Mouse (Mus musculus) frontal cortex, postnatal 36 days (tissue): ENCODE data around the gene Arid1b.

Experiments used
- DNase-seq, 2 experiments: peaks; one replicate each; pipeline ENCODE4 v3.0.0; 2022; ENCODE audit warnings: low spot score in 2 of 2

Arid1b gene

DNA sequence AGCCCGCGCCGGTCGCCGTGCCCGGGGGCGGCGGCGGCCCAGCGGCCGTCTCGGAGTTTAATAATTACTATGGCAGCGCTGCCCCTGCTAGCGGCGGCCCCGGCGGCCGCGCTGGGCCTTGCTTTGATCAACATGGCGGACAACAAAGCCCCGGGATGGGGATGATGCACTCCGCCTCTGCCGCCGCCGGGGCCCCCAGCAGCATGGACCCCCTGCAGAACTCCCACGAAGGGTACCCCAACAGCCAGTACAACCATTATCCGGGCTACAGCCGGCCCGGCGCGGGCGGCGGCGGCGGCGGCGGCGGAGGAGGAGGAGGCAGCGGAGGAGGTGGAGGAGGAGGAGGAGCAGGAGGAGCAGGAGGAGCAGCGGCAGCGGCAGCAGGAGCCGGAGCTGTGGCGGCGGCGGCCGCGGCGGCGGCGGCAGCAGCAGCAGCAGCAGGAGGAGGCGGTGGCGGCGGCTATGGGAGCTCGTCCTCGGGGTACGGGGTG, 1.5 kb downstream of the Arid1b start:
- peak; percentile 69 to 78 for DNase-seq

DNA sequence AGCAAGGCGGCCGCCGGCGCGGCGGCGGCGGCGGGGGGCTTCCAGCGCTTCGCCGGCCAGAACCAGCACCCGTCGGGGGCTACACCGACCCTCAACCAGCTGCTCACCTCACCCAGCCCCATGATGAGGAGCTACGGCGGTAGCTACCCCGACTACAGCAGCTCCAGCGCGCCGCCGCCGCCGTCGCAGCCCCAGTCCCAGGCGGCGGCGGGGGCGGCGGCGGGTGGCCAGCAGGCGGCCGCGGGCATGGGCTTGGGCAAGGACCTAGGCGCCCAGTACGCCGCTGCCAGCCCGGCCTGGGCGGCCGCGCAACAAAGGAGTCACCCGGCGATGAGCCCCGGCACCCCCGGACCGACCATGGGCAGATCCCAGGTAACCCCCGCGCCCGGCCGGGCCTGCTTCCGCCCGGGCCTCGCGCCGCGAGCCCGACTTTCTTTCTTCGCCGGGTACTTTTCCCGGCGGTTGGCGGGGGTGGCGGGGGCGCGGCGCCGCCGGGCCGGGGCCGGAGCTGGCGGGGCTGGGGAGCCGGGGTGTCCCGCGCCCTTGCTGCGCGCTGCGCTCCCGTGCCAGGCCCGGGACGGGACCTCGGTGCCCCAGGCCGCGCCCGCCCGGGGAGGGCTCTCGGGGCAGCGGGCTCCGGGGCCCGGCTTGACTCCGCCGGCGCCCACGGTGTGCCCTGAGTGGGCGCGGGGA, 2.1 kb downstream of the Arid1b start:
- DNase-seq = peak in 1 of 2 experiments; percentile 39

DNA sequence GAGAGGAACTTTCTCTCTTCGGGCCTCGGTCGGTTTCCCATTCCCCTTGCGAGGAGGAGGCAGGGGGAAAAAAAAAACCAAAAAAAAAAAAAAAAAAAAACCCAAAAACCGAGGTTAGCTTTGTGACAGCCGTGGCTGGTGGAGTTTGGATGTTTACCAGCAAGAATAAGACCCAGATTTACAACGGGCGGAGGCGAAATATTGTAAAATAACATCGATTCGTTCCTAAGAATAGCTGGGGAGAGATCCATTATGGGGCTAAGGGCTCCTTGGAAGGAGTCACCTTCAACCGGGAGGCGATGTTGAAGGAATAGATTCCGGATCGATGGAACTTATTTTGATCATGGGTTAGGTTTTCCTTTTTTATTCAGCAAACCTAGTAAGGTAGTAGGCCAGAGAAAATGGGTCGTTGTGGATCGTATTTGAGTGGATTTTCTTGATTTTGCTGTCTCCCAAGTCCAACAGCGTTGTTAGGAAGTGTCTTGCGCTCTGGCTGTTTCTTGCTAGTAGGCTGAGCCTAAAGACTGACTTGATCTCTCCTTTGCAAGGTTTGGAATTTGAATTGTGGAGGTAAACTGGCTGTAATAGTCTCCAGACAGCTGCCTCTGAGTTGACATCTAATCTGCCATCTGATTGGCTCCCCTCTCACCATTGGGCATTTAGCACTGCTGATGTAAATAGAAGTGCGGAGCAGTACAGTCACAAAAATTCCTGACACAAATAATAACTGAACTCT, 2.9 kb downstream of the Arid1b start:
- DNase-seq = peak in 1 of 2 experiments; percentile 61

DNA sequence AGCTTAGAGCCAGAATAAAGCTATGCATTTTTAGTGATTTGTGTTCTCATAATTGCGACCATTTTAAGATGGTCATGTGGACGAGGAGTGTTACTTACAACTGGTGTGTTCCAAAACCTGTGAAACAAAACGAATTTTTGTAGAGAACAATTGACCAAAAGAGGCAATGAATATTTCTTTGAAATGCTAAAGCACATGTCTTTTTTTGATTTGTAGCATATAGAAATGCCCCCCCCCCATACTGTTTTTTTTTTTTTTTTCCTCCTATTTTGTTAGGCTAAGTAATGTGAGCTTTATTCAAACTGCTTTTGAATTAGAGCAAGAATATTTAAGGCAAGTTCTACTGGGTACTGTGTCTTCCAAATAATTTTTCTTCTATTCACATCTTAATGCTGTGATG, 3.8 kb downstream of the Arid1b start:
- no peak for DNase-seq

DNA sequence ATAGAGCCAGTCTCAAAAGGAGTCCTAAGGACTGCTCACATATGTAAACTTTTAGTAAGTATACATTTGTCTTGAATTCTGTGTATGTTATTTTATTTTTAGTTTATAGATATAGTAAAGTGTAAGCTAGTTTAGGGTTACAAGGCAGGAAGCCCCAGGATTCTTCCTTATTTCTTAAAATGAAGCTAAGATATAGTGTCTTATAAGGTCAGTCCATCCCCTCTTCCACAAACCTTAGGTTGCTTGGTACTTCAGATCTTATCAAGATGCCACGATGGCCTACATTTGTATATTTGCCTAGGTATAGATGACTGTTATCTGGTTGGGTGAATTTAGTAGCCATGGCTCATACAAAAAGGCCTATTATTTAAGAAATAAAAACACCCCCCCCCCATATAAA, 5.1 kb downstream of the Arid1b start:
- DNase-seq = no peak

DNA sequence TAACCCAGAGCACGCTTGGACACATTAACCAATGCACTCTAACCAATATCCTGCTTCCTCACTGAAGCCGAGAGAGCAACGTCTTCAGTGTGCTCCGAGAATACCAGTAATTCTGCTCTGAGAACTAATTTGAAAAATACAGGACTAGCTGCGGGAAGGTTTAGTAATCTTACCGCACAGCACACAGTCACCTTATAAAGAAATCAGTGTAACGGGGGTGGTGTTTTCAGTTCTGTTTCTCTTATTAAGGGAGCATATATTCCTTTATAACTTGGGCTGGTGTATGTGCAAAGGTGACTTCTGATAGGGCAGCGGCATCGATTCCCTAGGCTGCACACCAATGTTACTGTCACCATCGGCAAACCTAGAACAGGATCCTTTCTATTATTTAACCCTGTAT, 5.9 kb downstream of the Arid1b start:
- DNase-seq = no peak

DNA sequence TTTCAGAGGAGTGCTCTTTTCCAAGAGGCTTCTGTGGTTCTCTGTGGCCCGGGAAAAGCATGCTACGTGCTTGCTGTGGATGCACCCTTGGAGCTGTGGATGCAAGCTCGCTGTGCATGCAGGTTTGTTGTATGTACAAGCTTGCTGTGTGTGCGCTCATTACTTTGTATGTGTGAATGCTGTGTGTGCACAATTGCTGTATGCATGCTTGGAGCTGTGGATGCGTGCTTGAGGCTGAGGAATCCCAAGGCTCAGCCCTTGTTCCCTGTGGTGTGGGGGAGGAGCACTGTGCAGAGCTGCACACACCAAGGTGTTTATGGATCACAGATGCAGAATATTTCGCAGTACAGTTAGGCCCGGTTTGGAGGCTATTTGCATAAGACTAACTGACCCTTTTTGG, 6.7 kb downstream of the Arid1b start:
- DNase-seq = no peak

DNA sequence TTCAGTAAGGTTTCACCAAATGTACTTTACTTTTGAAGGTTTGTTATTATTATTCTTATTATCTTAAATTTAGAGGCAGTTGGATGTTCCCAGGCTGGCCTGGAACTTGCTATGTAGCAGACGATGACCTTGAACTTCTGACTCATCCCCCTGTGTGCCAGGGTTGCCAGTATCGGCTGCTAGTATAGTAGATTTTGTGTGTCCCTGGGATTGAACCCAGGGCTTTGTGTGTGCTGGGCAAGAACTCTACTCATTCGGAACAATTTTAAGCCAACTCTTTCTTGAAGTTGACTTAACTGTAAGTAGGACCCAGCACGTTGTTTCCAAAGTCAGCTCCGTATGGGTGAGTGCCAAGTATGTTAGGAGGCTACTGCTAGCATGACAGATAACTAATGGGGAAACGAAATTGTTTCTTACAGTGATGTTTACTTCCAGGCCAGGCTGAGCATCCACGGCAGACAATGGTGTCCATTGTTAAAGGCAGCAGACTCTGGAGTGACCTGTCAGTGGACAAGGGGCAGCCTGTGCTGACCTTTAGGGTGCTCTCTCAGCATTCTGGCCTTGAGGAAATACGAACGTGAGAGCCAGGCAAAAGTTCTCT, 7.5 kb downstream of the Arid1b start:
- DNase-seq = no peak

DNA sequence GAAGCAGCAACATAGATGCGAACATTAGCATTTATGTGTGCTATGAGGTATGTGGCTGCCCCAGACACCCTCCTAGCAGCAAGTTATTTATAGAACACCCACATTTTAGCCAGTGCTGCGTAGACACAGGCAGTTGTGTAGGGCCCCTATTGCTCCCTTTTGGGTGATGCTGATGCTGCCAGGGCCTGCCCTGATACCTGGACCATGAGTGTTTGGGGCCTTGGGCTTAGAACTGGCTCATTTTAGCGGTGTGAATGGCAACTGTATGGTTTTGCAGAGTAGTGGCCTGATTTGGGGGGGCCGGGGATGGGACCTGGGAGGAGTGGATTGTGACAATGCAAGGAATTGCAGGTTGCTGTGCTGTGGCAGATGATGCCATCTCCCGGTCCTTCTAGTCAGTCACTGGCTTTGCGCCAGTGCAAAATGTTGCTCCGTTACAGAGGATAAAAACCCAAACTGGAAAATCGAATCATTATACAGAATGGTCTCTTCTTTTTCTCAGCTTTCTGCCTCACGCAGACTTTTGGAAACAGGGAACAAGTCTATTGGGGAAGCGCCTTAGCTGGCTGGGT, 8.9 kb downstream of the Arid1b start:
- no peak for DNase-seq

DNA sequence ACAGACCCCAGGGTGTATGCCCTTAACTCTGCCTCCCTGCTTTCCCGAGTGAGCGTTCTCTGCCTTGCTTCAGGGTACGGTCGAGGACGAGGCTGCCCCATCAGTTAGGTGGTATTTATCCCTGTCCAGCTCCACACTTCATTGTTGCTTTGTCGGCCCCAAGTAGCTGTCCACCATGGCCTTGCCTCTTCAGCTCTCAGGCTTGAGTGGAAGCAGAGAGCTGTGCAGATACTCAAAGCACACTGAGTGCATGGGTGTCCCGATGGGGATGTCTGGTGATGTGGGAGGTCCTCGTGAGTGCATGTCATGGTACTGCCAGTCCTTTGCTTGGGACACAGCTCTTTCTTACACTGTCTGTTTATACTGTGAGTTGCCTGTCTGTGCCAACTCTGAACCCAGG, 10.1 kb downstream of the Arid1b start:
- DNase-seq = no peak

DNA sequence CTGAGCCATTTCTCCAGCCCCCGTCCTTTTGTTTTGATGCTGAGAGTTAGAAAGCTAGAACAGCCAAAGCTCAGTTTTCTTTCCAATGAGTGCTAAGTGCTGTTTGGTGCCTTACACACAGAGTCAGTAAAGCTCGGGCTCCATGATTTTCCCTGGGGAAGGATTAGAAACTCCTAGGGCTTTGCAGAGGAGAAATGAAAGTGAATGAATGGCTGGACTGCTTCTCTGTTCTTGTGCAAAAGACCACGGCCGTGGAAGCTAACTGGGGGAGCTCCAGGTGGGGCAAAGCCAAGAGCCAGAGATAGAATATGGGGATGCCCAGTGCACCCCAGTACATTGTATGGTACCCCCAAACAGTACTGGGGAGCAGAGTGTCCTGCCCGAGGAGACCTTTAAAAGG, 10.6 kb downstream of the Arid1b start:
- no peak for DNase-seq

DNA sequence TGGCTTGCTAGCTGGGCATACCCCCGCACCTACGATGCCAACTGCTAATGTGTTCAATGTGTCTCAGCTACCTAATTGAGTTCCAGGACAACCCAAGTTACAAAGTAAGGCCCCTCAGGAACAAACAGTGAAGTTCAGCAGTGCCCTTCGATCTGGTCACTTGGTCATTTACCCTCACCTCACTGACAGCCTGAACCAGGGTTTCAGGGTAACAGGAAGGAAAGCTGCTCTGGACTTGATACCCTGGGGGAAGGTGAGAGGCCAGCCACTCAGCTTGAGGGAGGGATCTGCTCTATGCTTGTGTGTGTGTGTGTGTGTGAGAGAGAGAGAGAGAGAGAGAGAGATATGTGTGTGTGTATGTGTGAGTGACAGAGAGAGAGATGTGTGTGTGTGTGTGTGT, 11.2 kb downstream of the Arid1b start:
- DNase-seq = no peak

DNA sequence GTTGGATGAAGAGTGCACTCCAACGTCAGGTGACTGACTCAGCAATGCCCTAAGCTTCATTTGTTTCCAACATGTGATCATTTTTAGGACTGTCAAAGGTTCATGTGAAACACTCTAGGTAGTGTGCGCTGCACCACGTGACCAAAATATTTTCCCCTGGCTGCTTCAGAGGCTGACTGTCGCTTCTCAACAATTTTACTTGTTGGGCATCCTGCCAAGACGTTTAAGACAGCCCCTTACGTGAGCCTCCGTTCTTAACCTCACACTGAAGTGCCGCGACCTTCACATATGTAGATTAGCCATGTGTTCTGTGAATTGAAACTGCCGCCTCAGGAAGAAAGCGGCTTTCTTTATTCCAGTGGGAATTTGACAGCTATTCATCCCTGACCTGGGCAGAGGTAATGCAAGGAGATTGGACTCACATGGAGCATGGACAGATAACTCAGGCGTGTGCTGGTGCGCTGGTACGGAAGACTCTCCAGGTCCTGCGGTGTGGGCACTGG, 13.1 kb downstream of the Arid1b start:
- no peak for DNase-seq

DNA sequence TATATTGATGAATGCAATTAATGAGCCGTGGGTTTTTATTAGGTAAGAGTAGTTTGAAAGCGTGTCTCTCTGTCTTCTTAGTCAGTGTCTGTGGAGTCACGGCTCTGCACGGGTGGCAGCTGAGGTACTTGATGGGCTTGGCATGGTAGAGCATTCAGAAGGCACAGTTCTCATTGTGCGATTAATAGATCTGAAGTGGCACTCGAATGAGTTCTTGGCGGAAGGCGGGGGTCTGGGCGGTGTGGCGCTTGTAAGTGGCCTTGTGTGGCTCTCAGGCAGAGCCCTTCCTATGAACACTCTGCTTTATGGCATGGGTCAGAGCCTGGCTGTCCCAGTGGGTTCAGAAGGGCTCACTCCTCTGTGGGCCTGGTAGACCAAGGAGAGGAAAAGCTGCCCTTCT, 14.1 kb downstream of the Arid1b start:
- no peak for DNase-seq

DNA sequence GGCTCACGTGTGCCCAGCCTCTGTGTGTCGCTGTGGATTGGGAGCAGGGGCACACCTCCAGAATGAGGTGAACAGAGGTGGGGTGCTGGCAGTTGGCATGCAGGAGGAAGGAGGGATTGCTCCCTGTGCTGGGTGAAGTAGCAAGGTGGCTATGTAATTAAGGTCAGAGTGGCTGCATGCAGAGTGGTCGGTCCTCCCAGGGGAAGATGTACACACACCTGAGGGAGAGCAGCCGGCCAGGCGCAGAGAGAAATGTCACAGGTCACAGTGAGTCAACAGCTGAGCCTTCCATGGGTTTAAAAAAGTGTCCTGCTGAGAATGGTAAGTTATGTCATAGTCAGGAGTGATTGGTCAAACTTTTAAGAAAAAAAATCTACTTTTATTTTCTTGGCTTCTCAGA, 14.6 kb downstream of the Arid1b start:
- DNase-seq = no peak

DNA sequence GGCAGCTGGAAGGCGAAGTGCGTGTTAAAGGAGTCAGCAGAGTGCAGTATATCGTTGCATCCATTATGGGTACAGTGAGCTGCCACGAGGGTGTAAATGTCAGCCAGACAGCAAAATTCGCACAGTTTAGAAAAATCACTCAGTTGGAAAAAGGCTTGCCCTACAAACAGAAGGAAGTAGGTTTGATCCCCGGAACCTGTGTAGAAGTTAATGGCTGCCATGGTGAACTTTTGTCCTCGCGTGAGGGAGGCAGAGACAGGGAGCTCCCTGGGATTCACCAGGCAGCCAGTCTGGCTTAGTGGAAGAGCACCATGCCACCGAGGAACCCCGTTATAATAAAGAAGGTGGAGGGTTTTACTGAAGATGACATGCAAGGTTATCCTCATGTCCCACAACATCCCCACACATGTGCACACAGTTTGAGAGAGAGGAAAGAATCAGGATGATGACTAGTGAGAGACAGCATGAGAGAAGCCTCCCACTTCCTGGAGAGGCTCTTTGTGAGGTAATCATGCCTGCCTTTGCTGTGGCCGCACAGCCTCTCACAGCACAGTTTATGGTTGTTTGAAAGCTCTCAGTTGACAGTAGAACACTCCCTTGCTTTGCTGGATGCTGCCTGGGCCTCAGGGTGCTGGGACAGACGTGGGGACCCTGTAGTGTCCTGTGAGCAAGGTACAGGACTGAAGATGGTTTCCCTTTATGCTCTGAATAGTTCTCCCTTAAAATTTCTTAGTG, 15.6 kb downstream of the Arid1b start:
- no peak for DNase-seq

DNA sequence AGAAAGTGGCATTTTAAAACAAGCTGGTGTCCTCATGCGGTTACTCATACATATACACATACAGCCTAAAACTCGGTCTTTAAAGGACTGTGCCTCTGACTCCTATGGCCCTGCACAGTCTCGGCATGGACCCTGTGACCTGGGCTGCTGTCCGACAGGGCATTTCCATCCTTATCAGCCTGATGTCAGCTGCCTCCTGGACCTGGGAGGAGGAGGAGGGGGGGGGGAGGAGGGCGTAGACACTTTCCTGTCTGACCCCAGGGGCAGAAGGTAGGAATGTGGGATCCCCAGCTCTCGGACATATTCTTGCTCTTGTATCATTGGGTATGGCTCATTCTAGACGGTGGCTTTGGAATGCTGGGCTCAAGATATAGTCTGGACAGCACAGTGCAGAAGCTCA, 16.6 kb downstream of the Arid1b start:
- DNase-seq = no peak

DNA sequence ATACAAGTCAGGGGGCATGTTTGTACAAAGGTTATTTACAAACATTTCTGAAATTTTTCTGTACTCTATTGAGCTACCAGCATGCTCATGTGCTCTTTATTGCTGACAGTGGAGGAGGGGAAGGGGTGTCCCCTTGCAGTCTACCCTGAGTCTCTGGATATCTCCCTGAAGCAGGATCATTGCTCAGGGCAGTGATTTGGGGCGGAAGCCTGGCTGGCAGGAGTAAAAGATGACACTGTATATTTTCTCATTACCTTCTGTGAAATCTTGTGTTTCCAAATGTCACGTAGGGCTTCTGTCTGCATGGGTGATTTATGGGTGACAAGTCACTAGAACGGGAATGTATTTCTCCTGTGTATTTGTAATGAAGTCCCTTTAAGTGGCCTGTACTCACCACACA, 18.0 kb downstream of the Arid1b start:
- no peak for DNase-seq

DNA sequence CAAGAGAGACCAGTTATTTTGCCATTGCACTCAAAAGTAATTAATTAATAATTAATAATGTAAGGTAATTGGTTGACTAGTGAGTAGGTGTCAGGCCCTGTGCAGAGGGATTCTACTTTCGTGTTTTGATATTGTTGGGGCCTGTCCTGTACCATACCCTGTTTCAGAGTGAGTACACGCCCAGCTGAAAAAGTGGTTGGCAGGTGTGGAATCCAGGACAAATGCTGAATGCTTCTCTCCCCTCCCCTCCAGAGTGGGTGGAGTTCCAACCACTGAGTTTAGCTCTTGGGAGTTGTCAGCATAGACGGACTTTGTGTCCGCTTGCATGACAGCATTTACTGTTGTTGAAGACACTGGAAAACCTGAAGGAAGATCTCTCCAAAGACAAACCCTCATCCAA, 18.4 kb downstream of the Arid1b start:
- DNase-seq = no peak

DNA sequence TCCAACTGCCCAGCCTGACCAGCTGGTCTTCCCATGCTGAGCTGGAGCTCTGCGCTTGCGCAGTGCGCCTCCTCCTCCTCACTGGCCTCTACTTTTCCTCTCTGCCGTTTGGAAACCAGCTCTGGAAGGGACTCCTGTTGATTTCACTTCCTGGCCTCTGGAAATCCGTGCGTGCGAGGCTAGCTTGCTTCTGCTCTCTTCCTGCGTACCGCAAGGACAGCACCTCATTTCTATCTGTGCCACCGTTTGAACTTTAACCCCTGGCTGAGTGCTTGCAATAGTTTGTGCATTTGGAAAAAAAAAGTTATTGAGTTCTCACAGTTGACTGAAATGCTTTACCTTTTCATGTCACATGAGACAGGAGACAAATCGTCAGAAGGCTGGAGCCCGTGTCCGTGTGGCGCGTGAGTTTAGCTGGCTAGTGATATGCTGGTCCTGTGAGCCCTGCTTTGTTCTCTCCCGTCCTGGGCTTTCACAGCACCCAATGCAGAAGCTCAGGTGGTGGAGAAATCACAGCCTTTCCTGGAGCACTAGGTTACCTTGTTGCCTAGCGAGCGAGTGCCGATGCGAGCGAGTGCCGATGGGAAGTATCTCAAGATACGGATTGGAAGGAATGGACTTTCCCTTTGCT, 20.3 kb downstream of the Arid1b start:
- DNase-seq = no peak

DNA sequence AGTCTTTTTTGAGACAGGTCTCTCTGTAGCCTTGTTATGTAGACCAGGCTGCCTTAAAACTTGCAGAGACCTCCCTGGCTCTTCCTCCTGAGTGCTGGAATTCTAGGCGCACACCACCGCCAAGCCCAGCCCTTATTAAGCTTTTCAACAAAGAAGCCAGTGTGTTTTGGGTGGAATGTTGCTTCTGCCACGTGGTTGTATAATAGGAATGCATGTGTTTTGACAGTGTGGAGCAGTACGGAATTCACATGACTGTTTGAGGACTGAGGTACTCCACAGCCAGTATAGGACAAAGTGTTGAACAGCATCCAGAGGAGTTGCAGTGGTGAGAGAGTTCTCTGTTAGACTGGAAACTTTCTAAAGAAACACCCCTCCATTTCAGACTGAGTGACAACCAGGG, 22.3 kb downstream of the Arid1b start:
- no peak for DNase-seq
